Mouse (Mus musculus) limb, embryonic 12.5 days (tissue): Measurements from ENCODE around the gene Stk11ip. TPM values are rescaled to one million over a fixed set of nuclear protein-coding genes. Genes with fewer than 3 reads are reported as not detected.

Experiments used
- ATAC-seq: fragments of 200-750 bp; cut with Nextera tagmentation; 2 replicates; pipeline ENCODE4 v1.8.0; 2017; ENCODE audit warnings: low read depth, moderate TSS enrichment; ENCODE audit not compliant: insufficient number of reproducible peaks, insufficient read depth, low FRiP score, low TSS enrichment
- H3K27ac ChIP-seq: fragments of 300-500 bp; sonication (generic); 2 replicates; pipeline ENCODE4 v1.5.1; 2016; ENCODE audit warnings: mild to moderate bottlenecking, moderate library complexity
- H3K27me3 ChIP-seq: fragments of 300-500 bp; sonication (generic); 2 replicates; pipeline ENCODE4 v1.6.1; 2016; ENCODE audit warnings: mild to moderate bottlenecking, moderate library complexity
- H3K36me3 ChIP-seq: fragments of 300-500 bp; sonication (generic); 2 replicates; pipeline ENCODE4 v1.6.1; 2016; ENCODE audit warnings: mild to moderate bottlenecking, moderate library complexity
- H3K4me1 ChIP-seq: fragments of 300-500 bp; sonication (generic); replicated peaks from 2 replicates; pipeline ENCODE4 v1.6.1; 2016
- H3K4me2 ChIP-seq: fragments of 300-500 bp; sonication (generic); 2 replicates; pipeline ENCODE4 v1.6.1; 2016; ENCODE audit warnings: mild to moderate bottlenecking, moderate library complexity
- H3K4me3 ChIP-seq: fragments of 300-500 bp; sonication (generic); replicated peaks from 2 replicates; pipeline ENCODE4 v1.5.1; 2016; ENCODE audit warnings: mild to moderate bottlenecking
- H3K9ac ChIP-seq: fragments of 300-500 bp; sonication (generic); replicated peaks from 2 replicates; pipeline ENCODE4 v1.6.1; 2016; ENCODE audit warnings: mild to moderate bottlenecking, moderate library complexity
- H3K9me3 ChIP-seq: fragments of 300-500 bp; sonication (generic); 2 replicates; pipeline ENCODE4 v1.6.1; 2016; ENCODE audit warnings: mild to moderate bottlenecking, moderate library complexity
- WGBS: fragments of 180-500 bp; shearing (Covaris S2); methylation state at CpG from one replicate; pipeline ENCODE4 v1.1.7; 2016; 5-methylcytosine and 5-hydroxymethylcytosine counted together
- polyA plus RNA-seq: library from polyadenylated mRNA; unstranded; fragments of >200 nt; fragmentation: Nextera tagmentation; extraction: Ambion mirVana; gene quantifications from 2 replicates; pipeline ENCODE4 v1.2.1, GENCODE M21; 2016

Stk11ip gene
- polyA plus RNA-seq, 1 experiment from 2014 or later, result 29.3 TPM

DNA sequence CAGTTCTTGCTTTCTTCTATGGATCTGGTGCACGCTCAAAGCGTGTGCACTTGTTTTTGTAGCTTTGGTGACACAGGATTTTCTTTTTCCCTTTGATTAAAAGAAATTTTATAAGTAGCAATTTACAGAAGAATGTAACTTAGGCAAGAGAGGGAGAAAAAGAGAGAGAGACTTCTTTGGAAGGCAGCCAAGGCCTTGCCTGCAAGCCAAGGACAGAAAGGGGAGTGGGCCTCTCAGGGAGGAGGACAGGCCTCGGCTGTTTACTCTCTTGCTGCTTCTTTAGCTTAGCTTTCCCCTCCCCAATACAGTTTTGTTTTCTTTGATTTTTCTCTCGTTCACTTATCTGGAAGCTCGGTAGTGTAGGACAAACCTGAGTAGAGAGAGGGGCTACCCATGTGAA lies 1.8 kb upstream of the Stk11ip start:
- no peak for ATAC-seq
- H3K9me3 ChIP-seq, result no peaks in the 10 kb centered on the region
- no peaks in the 10 kb centered on the region for H3K36me3 ChIP-seq
- H3K27me3 ChIP-seq, result no peaks in the 10 kb centered on the region
- H3K27ac ChIP-seq, result no peak overlapping the region; the same call in 1 of the 2 replicates
- peaks cover 15% of the 10 kb centered on the region; the same call in 1 of the 2 replicates for H3K4me1 ChIP-seq
- 83% methylated on average over 5 of the region's 5 CpGs for WGBS
- H3K9ac ChIP-seq, result no peak overlapping the region
- H3K4me2 ChIP-seq, result no peak overlapping the region
- H3K4me3 ChIP-seq, result no peak overlapping the region

DNA sequence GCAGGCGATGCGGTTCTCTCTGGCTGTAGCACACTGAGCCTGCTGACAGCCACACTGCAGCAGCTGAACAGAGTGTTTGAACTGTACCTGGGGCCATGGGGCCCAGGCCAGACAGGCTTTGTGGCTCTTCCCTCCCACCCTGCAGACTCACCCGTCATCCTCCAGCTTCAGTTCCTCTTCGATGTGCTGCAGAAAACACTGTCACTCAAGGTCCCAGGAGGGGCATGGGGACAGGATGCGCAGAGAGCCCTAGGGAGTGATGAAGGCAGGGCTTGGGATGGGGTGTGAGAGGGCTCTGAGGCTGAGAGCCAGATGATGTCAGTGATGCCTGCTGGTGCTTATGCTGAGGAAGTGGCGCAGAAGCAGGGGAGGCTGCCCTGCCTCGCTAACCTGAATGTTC lies 3.4 kb downstream of the Stk11ip start:
- Histone ChIP-seq H3K36me3 (peaks cover 48% of the 10 kb centered on the region), H3K9ac (no peak overlapping the region)

DNA sequence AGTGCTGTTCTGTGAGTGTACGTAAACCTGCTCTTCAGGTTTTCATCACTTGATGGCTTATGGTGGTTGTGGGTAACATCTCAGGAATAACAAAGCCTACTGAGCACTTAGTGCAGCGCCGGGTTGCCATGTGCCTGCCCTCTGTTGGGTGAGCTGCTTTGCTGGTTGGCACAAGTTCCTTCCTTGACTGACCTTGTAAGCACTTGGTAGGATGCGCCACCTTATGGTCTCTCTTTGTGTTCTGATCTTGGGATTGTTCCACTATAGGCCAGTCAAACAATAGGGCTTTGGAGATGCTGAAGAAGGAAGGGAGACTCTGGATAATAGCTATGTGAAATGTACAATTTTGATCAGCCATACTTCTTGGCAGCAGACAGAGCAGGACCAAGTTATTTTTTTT lies 9.2 kb downstream of the Stk11ip start:
- WGBS, result 89% methylated on average over 4 of the region's 4 CpGs
- H3K4me2 ChIP-seq, result no peak overlapping the region
- H3K4me3 ChIP-seq, result no peak overlapping the region
- no peak overlapping the region for H3K27ac ChIP-seq
- no peak for ATAC-seq
- no peaks in the 10 kb centered on the region for H3K27me3 ChIP-seq
- no peak overlapping the region for H3K9ac ChIP-seq
- no peaks in the 10 kb centered on the region for H3K4me1 ChIP-seq
- no peaks in the 10 kb centered on the region for H3K9me3 ChIP-seq
- peaks cover 97% of the 10 kb centered on the region for H3K36me3 ChIP-seq

More for the DNA sequence above, 3.4 kb downstream of the Stk11ip start:
- H3K27ac ChIP-seq, result no peak overlapping the region
- H3K27me3 ChIP-seq, result no peaks in the 10 kb centered on the region
- WGBS, result 92% methylated on average over 7 of the region's 7 CpGs
- H3K4me2 ChIP-seq, result no peak overlapping the region
- no peak for ATAC-seq
- peaks cover 11% of the 10 kb centered on the region; the same call in 1 of the 2 replicates for H3K4me1 ChIP-seq
- H3K4me3 ChIP-seq, result no peak overlapping the region
- no peaks in the 10 kb centered on the region for H3K9me3 ChIP-seq

- Histone ChIP-seq H3K4me1 (no peaks in the 10 kb centered on the region), H3K36me3 (peaks cover 94% of the 10 kb centered on the region), H3K4me2 (no peak overlapping the region), H3K4me3 (no peak overlapping the region), H3K9ac (no peak overlapping the region), H3K27ac (no peak overlapping the region), H3K9me3 (no peaks in the 10 kb centered on the region), H3K27me3 (no peaks in the 10 kb centered on the region)
- ATAC-seq, result no peak
- WGBS, result 90% methylated on average over 19 of the region's 19 CpGs
Measured at GRCm38 (mm10) chr1:75532280-75533172, 11.2 kb downstream of the Stk11ip start.

DNA sequence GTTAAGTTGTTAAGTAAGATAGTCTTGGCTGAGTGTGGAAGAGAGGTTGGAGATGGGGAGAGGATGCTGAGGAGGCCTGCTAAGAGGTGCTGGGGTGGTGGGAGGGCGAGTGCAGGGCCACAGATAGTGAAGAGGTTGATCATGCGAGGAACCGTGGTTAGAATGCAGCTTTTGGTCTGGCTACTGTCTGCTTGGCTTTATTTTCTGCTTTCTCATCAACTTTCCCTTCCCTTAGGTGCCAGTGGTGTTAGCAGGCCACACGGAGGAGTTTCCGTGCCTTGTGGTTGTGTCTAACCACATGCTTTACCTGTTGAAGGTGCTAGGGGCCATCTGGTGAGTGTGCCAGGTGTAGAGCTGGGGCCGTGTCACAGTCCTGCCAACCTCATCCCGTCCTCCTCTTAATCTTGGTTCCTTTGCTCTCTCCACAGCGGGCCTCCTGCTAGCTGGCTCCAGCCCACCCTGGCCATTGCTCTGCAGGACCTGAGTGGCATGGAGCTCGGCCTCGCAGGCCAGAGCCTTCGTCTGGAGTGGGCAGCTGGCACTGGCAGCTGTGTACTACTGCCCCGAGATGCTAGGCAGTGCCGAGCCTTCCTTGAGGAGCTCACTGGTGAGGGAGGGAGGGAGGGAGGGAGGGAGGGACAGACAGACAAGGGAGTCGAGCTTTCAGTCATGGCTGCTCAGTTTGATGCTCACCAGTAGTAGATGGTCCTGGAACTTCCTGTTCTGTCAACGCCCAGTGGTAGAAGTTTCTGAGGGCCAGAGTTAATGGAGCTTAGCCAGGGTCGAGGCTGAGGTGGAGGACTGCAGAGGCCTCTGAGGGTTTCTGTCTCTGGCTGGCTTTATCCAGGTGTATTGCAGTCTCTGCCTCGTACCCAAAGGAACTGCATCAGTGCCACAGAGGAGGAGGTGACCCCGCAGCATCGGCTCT lies 12.3 kb downstream of the Stk11ip start:
- Histone ChIP-seq H3K27ac (no peak overlapping the region), H3K4me3 (no peak overlapping the region), H3K36me3 (peaks cover 86% of the 10 kb centered on the region), H3K4me2 (no peak overlapping the region), H3K9me3 (no peaks in the 10 kb centered on the region), H3K9ac (no peak overlapping the region), H3K27me3 (no peaks in the 10 kb centered on the region), H3K4me1 (no peaks in the 10 kb centered on the region)
- 87% methylated on average over 19 of the region's 19 CpGs for WGBS
- no peak for ATAC-seq

GRCm38 (mm10) chr1:75537587-75537986 lies 16.3 kb downstream of the Stk11ip start:
- H3K9ac ChIP-seq, result no peak overlapping the region
- no peak overlapping the region for H3K27ac ChIP-seq
- WGBS, result 70% methylated on average over 2 of the region's 2 CpGs
- H3K27me3 ChIP-seq, result no peaks in the 10 kb centered on the region
- H3K4me1 ChIP-seq, result no peaks in the 10 kb centered on the region
- ATAC-seq, result no peak
- no peaks in the 10 kb centered on the region for H3K9me3 ChIP-seq
- H3K36me3 ChIP-seq, result peaks cover 46% of the 10 kb centered on the region
- no peak overlapping the region for H3K4me3 ChIP-seq
- H3K4me2 ChIP-seq, result no peak overlapping the region

DNA sequence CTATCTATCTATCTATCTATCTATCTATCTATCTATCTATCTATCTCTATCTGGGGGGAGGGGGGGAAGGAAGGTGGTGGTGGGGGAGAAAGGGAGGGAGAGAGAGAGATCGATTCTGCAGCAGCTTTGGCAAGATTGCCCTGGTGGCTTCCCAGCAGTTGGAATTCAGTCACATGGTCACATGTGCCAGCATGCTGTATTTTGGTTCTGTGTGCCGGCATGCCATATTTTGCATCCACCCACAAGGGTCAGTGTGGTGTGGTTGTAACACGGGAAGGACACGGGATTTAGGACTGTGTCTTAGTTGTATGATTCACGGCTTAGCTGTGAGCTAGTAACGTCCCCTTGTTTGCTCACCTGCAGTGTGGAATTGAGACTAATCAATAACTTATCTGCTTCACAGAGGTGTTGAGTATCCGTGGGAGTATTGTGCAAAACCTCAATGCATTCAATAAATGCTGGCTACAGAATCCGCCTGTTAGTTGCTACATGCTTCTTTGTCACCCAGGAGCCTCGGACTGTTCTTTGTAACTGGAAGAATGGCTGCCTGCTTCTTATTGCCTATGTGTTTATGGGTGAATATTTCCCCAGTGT lies 17.4 kb downstream of the Stk11ip start:
- no peaks in the 10 kb centered on the region for H3K4me1 ChIP-seq
- no peak overlapping the region for H3K27ac ChIP-seq
- ATAC-seq, result no peak
- 85% methylated on average over 9 of the region's 9 CpGs for WGBS
- no peak overlapping the region for H3K9ac ChIP-seq
- H3K36me3 ChIP-seq, result peaks cover 36% of the 10 kb centered on the region
- no peaks in the 10 kb centered on the region for H3K9me3 ChIP-seq
- no peak overlapping the region for H3K4me2 ChIP-seq
- no peak overlapping the region for H3K4me3 ChIP-seq
- H3K27me3 ChIP-seq, result no peaks in the 10 kb centered on the region

DNA sequence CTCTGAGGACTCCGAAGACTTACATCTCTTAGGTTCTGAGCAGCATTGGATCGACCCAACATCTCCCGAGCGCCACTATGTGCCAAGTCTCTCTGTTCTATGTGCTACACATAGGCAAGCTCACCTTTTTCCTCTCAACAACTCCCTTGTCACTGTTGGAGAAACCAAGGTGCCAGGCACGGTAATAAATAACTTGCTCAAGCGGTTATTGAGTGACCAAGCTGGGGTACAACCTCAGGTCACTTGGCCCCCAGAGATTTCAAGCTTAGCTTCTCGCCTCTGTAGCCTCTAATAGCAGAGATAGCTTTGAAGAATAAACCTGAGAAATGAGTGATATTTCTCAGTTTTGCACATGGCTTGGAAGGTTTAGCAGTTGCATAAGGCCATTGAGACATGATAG lies 20.2 kb downstream of the Stk11ip start:
- H3K27ac ChIP-seq, result no peak overlapping the region
- H3K4me1 ChIP-seq, result peaks cover 5% of the 10 kb centered on the region; the same call in 1 of the 2 replicates
- no peak for ATAC-seq
- H3K9ac ChIP-seq, result no peak overlapping the region
- H3K4me3 ChIP-seq, result no peak overlapping the region
- no peak overlapping the region for H3K4me2 ChIP-seq
- H3K27me3 ChIP-seq, result no peaks in the 10 kb centered on the region
- H3K9me3 ChIP-seq, result no peaks in the 10 kb centered on the region
- 91% methylated on average over 7 of the region's 7 CpGs for WGBS
- H3K36me3 ChIP-seq, result peaks cover 10% of the 10 kb centered on the region

DNA sequence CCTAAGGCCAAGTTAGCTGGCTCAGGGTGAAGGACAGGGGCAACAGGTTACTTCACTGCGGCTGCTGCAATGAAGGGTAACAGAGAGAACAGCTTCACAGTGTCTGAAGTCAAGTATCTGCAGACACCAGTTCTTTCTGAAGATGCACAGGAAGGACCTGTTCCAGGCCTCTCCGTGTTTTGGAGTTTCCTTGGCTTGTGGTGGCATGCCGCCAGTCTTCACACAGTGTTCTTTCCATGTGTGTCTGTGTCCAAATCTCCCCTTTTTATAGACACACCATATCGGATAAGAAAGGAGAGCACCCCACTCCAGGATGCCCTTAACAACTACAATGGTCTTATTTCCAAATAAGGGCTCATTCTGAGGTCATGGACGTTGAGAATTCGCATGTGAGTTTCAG lies 23.0 kb downstream of the Stk11ip start:
- Histone ChIP-seq H3K4me3 (no peak overlapping the region), H3K4me2 (no peak overlapping the region)

DNA sequence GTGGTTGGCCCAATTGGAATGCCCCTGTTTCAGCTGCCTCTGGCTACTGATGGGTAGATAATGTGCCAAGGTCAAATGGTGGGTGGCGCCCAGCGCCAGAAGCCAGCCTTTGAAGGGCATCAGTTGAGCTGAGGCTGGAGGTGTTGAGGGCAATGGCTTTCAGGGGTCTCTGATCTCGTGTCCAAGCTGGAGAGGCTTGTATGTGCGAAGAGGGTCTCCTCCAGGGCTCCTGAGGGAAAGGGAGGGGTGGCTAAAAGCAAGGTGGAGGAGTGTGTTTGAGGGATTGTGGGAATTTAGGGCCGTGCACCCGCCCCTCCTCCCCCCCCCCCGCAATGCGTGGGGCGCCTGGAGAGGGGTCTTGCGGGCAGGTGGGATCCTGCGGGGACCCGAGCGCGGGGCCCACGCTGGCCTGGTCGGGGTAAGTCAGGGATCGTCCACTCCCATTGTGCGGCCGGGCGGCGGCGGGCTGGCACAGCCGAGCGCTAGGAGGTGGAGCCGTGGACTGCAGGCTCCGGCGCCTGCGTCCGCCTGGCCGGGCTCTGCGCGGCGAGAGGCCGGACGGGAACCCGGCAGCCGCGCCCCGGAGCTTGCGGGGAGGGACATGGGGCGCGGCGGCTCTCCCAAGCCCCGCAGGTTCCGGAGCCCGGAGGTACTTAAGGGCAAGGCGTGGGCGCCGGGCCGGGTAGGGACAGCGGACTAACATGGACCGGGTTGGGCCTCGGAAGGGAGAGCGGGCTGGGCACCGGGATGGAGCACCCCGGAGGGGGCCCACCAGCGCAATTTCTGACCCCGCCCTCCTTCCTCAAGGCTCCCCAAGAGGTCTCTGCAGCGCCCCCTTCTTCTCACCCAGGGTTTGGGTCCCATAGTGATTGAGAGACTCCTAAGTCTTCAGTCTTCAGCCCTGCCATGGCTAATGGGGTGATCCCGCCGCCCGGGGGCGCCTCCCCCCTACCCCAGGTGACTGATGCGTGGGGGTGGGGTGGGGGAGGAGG lies 24.9 kb downstream of the Stk11ip start, which contains the start of gene Slc4a3:
TSS of gene Slc4a3 (plus strand) at position 302 of the 992 bp plus-strand sequence.
- peak within 1 kb of the TSS; percentile 90 for H3K27ac ChIP-seq
- WGBS, result 1% methylated on average over 52 of the region's 64 CpGs
- ATAC-seq, result peak; percentile 70
- H3K9ac ChIP-seq, result peak within 1 kb of the TSS; percentile 90
- H3K36me3 ChIP-seq, result peaks cover 36% of the 10 kb centered on the region
- peak within 1 kb of the TSS; percentile 76 for H3K4me2 ChIP-seq
- no peaks in the 10 kb centered on the region for H3K27me3 ChIP-seq
- H3K4me1 ChIP-seq, result peaks cover 13% of the 10 kb centered on the region
- H3K4me3 ChIP-seq, result peak within 1 kb of the TSS; percentile 71
- no peaks in the 10 kb centered on the region for H3K9me3 ChIP-seq

More for the DNA sequence above, 23.0 kb downstream of the Stk11ip start:
- Histone ChIP-seq H3K27me3 (no peaks in the 10 kb centered on the region), H3K27ac (no peak overlapping the region), H3K9ac (no peak overlapping the region), H3K36me3 (peaks cover 17% of the 10 kb centered on the region), H3K9me3 (no peaks in the 10 kb centered on the region), H3K4me1 (peaks cover 13% of the 10 kb centered on the region)
- ATAC-seq, result no peak
- 90% methylated on average over 6 of the region's 6 CpGs for WGBS
